10 mouse cellular contexts compared by ENCODE assay signal in genomic region chr1:30503224-30503623, GRCm38 (mm10).
DNase-seq lines count a peak whose midpoint lies in the region; ATAC-seq and TF ChIP-seq lines count a peak whose summit lies in the region.
"Had no signal": no experiment of that assay in that cellular context is flagged by ENCODE, and none has a peak within 500 bp of the region (broad histone marks: within the 10 kb centered on the region; RNA-seq: fewer than 3 reads in every experiment).

No protein-coding gene starts in this region.

- WGBS in forebrain, embryonic 15.5 days: 29% methylated on average over 1 of the region's 1 CpGs
- 47% methylated on average over 1 of the region's 1 CpGs for WGBS in forebrain, embryonic 10.5 days
- WGBS in midbrain, postnatal 0 days: 15% methylated on average over 1 of the region's 1 CpGs
- 30% methylated on average over 1 of the region's 1 CpGs for WGBS in cerebellum, adult 2 months

- TF ChIP-seq POLR2A in cerebellum, adult 2 months (IDR thresholded peaks at IDR 0.05; ENCODE audit: borderline replicate concordance, insufficient read depth, low read length): no peak

- H3K36me3 ChIP-seq in forebrain, embryonic 15.5 days: no peaks in the 10 kb centered on the region
- H3K36me3 ChIP-seq in forebrain, embryonic 10.5 days (replicated peaks): no peaks in the 10 kb centered on the region
- H3K36me3 ChIP-seq in midbrain, postnatal 0 days (ENCODE audit: insufficient read depth, low read length): no peaks in the 10 kb centered on the region
- H3K36me3 ChIP-seq: embryonic facial prominence, embryonic 15.5 days had no signal

- peak; percentile 63; the same call in 1 of the 2 replicates for ATAC-seq in forebrain, embryonic 15.5 days (replicated peaks)
- no peak for ATAC-seq in midbrain, postnatal 0 days (ENCODE audit: low FRiP score)
- ATAC-seq in megakaryocyte, adult 5-6 weeks (ENCODE audit: poor library complexity, severe bottlenecking): no peak

- H3K9ac ChIP-seq in forebrain, embryonic 15.5 days (replicated peaks): no peak overlapping the region
- H3K9ac ChIP-seq in midbrain, postnatal 0 days (replicated peaks; ENCODE audit: low read length, poor library complexity, severe bottlenecking): no peak overlapping the region
- H3K9ac ChIP-seq: embryonic facial prominence, embryonic 15.5 days had no signal

- no peak overlapping the region for H3K4me2 ChIP-seq in forebrain, embryonic 15.5 days (replicated peaks)
- H3K4me2 ChIP-seq in midbrain, postnatal 0 days (ENCODE audit: low read depth, low read length, poor library complexity, severe bottlenecking): no peak overlapping the region
- H3K4me2 ChIP-seq: embryonic facial prominence, embryonic 15.5 days; heart, embryonic 11.5 days had no signal

- no peaks in the 10 kb centered on the region for H3K9me3 ChIP-seq in forebrain, embryonic 15.5 days
- no peaks in the 10 kb centered on the region for H3K9me3 ChIP-seq in forebrain, embryonic 10.5 days
- no peaks in the 10 kb centered on the region for H3K9me3 ChIP-seq in midbrain, postnatal 0 days (ENCODE audit: low read length)
- H3K9me3 ChIP-seq: embryonic facial prominence, embryonic 15.5 days had no signal

- H3K4me1 ChIP-seq in forebrain, embryonic 15.5 days: no peaks in the 10 kb centered on the region
- H3K4me1 ChIP-seq in forebrain, embryonic 10.5 days: no peaks in the 10 kb centered on the region
- no peaks in the 10 kb centered on the region for H3K4me1 ChIP-seq in midbrain, postnatal 0 days (ENCODE audit: insufficient read depth, low read length)
- H3K4me1 ChIP-seq in cerebellum, adult 2 months (ENCODE audit: control insufficient read depth, insufficient read depth, low read length): no peaks in the 10 kb centered on the region
- H3K4me1 ChIP-seq: embryonic facial prominence, embryonic 15.5 days had no signal

- H3K27ac ChIP-seq in forebrain, embryonic 15.5 days (replicated peaks): no peak overlapping the region
- H3K27ac ChIP-seq in forebrain, embryonic 10.5 days: no peak overlapping the region
- H3K27ac ChIP-seq in midbrain, postnatal 0 days (ENCODE audit: low read depth, low read length): no peak overlapping the region
- H3K27ac ChIP-seq in cerebellum, adult 2 months (ENCODE audit: insufficient read depth, low read length): no peak overlapping the region
- H3K27ac ChIP-seq: embryonic facial prominence, embryonic 15.5 days had no signal

- H3K27me3 ChIP-seq in forebrain, embryonic 15.5 days: no peaks in the 10 kb centered on the region
- no peaks in the 10 kb centered on the region for H3K27me3 ChIP-seq in forebrain, embryonic 10.5 days (ENCODE audit: poor library complexity, severe bottlenecking)
- H3K27me3 ChIP-seq in midbrain, postnatal 0 days (ENCODE audit: insufficient read depth, low read length): no peaks in the 10 kb centered on the region
- H3K27me3 ChIP-seq in cerebellum, adult 2 months (ENCODE audit: control insufficient read depth, insufficient read depth, low read length): no peaks in the 10 kb centered on the region
- H3K27me3 ChIP-seq: embryonic facial prominence, embryonic 15.5 days had no signal

- peak; percentile 94 for TF ChIP-seq CTCF in midbrain, postnatal 0 days (IDR thresholded peaks at IDR 0.05)
- no peak for TF ChIP-seq CTCF in cerebellum, adult 2 months (IDR thresholded peaks at IDR 0.05; ENCODE audit: borderline replicate concordance, insufficient read depth, low read depth, low read length)

- no peak overlapping the region for H3K4me3 ChIP-seq in forebrain, embryonic 15.5 days
- no peak overlapping the region for H3K4me3 ChIP-seq in forebrain, embryonic 10.5 days
- H3K4me3 ChIP-seq in midbrain, postnatal 0 days (ENCODE audit: low read depth, low read length): no peak overlapping the region
- H3K4me3 ChIP-seq in cerebellum, adult 2 months (replicated peaks; ENCODE audit: insufficient read depth, low read depth, low read length): no peak overlapping the region
- H3K4me3 ChIP-seq: embryonic facial prominence, embryonic 15.5 days had no signal

- no peak for DNase-seq in forebrain, embryonic 10.5 days (ENCODE audit: extremely low spot score, low spot score)
- DNase-seq in MN1 (ENCODE audit: low spot score): peak; percentile 77
- DNase-seq in layer of hippocampus, adult 11-12 months (ENCODE audit: low spot score): peak; percentile 51
- peak; percentile 86 for DNase-seq in midbrain, postnatal 0 days (ENCODE audit: low spot score)
- DNase-seq in Muller cell, postnatal 12 days (ENCODE audit: inconsistent ontology term): no peak
- no peak for DNase-seq in cerebellum, adult 2 months

Comparison
In these comparisons a context has a peak if more than half of its experiments do, and no peak if none do; other contexts are left out.
1. DNase-seq: peak in MN1 (single experiment), layer of hippocampus, adult 11-12 months (single experiment) and midbrain, postnatal 0 days (single experiment); none in forebrain, embryonic 10.5 days (single experiment), Muller cell, postnatal 12 days (single experiment) and cerebellum, adult 2 months (0 of 2).